In genomic region chr10:60516286-60516685, GRCm38 (mm10) we compare ENCODE assay signal across 21 mouse cellular contexts.
"Had no signal": no experiment of that assay in that cellular context is flagged by ENCODE, and none has a peak within 500 bp of the region (broad histone marks: within the 10 kb centered on the region; RNA-seq: fewer than 3 reads in every experiment).

No protein-coding gene starts in this region.

- H3K27ac ChIP-seq: heart, adult 2 months; heart, embryonic 13.5 days; heart, embryonic 15.5 days; hindbrain, embryonic 13.5 days; hindbrain, embryonic 15.5 days; intestine, embryonic 15.5 days; layer of hippocampus, adult 2 months; limb, embryonic 13.5 days; limb, embryonic 15.5 days had no signal

- H3K36me3 ChIP-seq: heart, embryonic 13.5 days; heart, embryonic 15.5 days; hindbrain, embryonic 13.5 days; hindbrain, embryonic 15.5 days; intestine, embryonic 15.5 days; limb, embryonic 13.5 days; limb, embryonic 15.5 days had no signal

- H3K4me1 ChIP-seq: heart, embryonic 13.5 days; heart, embryonic 15.5 days; hindbrain, embryonic 15.5 days; intestine, embryonic 15.5 days; limb, embryonic 13.5 days; limb, embryonic 15.5 days had no signal

- H3K9me3 ChIP-seq: heart, embryonic 13.5 days; heart, embryonic 15.5 days; hindbrain, embryonic 13.5 days; hindbrain, embryonic 15.5 days; intestine, embryonic 15.5 days; limb, embryonic 13.5 days; limb, embryonic 15.5 days had no signal

- H3K4me3 ChIP-seq: heart, adult 2 months; heart, embryonic 13.5 days; heart, embryonic 15.5 days; hindbrain, embryonic 13.5 days; hindbrain, embryonic 15.5 days; intestine, embryonic 15.5 days; layer of hippocampus, adult 2 months; limb, embryonic 13.5 days; limb, embryonic 15.5 days had no signal

- H3K27me3 ChIP-seq: heart, embryonic 15.5 days; hindbrain, embryonic 13.5 days; hindbrain, embryonic 15.5 days; intestine, embryonic 15.5 days; limb, embryonic 13.5 days; limb, embryonic 15.5 days had no signal

- DNase-seq: forebrain, postnatal 0 days; gastrocnemius, postnatal 10 days; gastrocnemius, postnatal 36 days; heart, adult 11 months; heart, adult 2 months; heart, postnatal 14 days; heart, postnatal 36 days; kidney, adult 18-20 months; kidney, adult 8-10 months; kidney, postnatal 10 days; kidney, postnatal 25 days; kidney, postnatal 4 days; left cerebral cortex, postnatal 4 days had no signal
